Mouse (Mus musculus) layer of hippocampus, adult 11-12 months (tissue): ENCODE measurements at regions not wholly inside any gene's neighbourhood (a gene's known extent, or its start where the extent isn't known, plus 50 kb on each side); places are given as distances from the start of the nearest gene placed in this dataset.

Source experiments
- DNase-seq: peaks from one replicate; pipeline ENCODE4 v3.0.0; 2022; ENCODE audit warnings: low spot score

DNA sequence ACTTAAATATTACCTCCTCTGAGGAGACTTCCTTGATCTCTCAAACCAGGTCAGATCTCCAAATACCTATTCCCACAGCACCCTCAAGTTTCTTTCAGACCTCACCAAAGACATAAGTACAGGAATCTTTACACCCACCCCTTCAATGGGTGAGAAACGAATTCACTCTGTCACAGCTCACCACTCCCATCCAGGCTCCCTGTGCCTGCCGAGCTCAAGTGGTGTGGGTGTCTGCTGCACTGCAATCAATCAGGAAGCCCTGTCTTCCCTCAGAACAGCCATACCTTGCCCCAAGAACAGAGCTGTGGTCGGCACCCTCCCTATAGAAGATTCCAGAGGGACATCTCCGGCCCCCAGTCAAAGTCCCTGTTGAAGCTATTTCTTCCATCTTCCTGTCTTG, 116.2 kb upstream of the Nectin1 start:
- DNase-seq, result no peak

DNA sequence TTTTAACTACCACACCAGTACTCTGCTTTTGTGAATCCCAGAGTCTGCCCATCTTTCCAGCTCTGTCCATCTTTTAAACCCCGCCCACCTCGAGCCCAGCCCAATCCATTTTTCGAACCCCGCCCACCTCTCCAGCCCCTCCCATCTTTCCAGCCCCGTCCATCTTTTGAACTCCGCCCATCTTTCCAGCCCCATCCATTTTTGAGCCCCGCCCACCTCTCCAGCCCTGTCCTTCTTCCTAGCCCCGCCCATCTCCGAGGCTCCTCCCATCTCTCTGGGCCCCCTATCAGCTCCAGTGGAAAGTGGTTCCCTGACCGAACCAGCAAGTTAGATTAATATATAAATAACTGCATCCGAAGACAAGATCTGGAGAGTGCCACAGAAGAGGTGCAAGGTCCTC, 115.0 kb upstream of the Nectin1 start:
- DNase-seq, result no peak

DNA sequence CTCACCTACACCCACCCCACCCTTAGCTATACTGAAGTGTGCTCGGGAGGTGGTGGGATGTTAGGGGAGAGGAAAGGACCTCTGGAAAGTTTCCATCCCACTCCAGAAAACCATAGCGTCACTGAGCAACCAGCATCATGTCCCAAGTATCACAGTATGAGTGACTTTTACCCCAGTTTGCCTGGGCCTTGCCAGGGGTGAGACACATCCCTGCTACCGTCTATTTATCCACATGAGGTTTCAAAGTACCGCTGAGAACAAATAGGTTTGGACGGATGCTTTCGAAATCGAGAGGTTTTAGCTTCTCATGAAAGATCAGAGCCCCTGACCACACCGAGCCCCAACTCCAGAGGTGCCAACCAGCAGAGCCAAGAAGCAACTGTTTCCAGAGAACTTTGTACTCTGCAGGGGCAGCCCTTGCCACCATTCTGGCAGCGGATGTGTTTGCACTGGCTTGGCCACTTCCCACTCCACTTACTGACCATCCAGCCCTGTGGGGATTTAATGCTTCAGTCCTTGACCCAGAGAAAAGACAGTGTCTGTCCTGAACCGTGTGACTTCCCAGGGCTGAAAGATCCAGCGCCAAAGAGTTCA, 107.3 kb upstream of the Nectin1 start:
- DNase-seq, result no peak

DNA sequence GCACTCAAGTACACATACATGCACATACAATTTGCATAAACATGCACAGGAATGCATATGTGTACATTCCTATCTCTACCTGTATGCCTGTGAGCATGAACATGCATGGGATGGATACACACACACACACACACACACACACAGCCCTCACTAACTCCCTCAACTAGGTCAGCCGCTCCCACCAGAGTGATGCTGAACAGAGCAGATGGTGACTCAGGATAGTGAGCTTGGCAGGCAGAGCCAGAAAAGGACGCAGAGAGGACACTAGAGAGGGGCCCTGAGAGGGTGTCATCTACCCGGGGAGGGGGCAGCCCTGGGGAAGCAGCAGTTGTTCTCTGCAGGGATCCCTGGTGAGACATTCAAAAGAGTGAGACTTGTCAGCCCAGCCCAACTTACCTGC, 85.6 kb upstream of the Nectin1 start:
- DNase-seq, result no peak

DNA sequence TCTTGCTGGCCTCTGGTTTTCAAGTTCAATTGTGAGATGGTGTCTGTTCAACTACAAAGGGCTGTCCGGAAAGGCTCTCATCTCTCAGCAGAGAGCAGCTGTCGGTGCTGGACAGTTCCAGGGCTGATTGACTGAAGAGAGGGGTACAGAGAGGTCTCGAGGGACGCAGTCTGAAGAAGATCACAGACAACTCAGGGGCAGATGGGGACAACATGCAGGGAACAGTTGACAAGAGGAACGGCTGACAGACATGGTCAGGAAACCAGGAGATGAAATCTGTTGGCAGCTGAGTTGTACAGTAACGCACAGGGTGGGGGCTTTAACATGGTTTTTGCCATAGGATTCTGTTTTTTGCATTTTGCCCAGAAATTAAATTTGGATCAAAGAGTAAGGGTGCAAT, 84.5 kb upstream of the Nectin1 start:
- no peak for DNase-seq

DNA sequence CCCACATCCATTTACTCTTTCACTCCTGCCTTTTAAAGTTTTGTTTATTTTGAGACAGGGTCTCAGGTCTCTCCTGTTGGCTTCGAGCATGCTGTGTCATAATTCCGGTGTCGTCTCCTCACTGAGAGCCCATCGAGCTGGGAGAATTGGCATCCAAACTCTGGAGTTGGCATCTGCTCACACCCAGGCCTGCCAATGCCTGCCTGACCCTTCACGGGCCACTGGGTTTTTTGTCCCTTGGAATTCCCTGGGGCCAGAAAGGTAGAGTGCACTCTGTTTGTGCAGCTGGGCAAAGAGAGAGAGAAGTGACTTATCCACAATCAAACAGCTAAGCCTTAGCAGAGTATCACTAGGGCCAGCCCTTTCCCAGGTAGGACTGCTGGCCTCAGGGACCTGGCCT, 83.6 kb upstream of the Nectin1 start:
- no peak for DNase-seq

DNA sequence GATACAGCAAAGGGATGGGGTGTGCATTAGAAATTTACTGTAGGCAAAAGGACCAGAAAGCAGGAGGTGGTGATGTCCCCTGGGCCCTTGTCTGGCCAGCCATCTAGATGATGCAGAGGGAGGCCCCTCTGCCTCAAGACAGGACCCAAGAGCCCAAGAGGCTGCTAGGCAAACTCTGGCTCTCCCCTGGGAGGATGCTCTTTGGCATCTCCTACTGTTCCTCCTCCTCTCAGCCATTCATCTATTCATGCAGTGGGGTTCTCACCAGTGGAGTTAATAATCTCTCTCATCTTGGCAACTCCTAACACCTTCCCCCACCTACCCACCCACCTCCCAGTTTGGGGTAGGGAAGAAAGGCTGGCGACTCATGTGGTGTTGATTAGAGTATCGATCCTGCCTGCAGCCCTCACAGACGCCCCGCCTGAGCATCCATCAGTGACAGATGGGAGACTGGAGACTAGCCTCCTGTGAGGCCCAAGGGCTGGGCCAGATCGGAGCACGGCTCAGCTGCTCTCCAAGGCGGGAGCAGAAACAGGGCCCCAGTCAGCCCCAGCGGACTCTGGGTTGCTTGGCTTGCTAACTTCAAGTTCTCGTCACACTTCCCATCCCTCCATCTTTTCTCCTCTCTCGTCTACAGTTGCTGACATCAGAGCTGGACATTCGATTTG, 82.8 kb upstream of the Nectin1 start:
- DNase-seq, result no peak

DNA sequence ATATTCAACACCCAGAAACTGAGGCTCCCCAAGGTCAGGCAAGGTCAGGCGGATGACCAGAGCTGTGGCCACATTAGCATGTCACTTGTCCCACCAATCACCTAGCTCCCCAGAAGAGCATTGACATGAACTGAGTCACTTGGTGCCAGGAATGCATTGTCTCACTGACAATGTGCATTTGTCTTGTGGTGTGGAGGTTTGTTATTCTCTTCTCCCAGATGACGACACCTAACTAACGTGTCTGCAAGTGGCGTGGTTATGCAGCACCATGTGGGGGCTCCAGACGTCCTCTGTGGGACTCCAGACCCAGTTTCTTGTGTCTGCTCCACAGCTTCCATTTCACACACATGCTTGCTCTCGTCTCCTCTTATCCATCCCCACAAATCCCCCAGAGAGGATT, 82.1 kb upstream of the Nectin1 start:
- DNase-seq, result peak; percentile 17

DNA sequence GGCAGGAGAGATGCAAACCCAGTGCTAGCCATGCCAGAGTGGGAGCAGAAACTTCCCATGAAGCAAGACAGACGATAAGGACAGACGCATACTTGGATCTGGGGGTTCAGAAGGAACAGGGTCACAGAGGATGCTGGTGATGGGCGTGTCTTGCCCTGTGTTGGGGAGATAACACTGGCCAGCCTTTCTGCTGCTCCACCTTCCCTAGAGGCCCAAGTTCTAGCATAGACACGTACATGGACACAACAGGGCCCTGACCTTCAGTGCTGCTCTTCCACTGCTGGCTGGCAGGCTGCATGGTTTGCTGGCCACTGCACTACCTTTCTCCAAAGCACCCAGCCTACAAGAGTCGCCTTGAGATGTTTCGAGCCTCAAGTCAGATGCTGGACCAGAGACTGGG, 76.4 kb upstream of the Nectin1 start:
- DNase-seq, result no peak

DNA sequence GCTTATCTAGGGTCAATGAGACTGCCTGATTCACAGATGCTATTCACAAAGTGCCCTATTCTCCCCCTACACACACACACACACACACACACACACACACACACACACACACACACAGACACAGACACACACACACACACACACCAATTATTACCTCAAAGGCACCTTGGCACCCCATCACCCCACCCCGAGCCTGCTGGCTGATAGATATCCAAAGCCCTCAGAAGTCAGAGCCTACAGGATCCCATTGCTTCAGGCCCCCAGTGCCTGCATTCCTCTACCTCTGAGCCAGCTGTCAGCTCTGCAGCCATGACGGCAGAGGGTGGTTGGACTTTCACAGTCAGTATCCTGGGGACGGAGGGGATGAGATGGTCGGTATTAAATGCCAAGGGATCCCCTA, 75.8 kb upstream of the Nectin1 start:
- DNase-seq, result no peak

DNA sequence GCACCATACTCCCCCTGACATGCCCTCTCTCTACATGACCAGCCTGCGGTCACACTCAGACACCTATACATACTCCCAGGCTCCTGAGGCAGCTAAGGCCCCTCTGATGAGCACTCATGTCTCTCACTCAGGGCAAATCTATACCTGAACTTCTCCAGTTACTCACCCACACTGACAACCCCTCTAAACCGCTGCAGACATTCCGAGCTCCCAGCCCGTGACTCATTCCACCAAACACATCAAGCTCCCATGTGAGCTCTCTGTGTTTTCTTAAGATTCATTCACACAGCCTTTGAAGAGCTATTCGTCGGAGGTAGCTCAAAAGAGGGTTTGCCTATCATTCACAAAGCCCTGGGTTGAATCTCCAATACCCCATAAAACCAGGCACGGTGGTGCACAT, 75.1 kb upstream of the Nectin1 start:
- no peak for DNase-seq

DNA sequence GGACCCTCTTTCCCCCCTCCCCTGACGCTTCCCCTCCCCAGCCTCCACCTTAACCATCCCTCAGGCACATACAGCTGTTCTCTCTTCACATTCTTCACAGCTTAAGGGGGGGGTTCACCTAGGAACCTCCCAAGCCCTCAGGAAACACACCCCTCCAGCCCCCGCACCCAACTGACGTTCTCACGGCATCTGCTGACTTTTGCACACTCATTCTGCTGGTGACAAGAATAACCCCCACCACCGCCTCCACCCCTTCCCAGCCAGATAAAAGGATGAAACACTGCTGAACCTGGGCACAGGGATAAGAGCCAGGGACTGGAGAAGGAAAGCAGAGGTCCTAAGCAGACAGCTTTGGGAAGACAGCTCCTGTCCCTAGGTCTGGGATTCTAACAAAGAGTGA, 73.2 kb upstream of the Nectin1 start:
- DNase-seq, result no peak

DNA sequence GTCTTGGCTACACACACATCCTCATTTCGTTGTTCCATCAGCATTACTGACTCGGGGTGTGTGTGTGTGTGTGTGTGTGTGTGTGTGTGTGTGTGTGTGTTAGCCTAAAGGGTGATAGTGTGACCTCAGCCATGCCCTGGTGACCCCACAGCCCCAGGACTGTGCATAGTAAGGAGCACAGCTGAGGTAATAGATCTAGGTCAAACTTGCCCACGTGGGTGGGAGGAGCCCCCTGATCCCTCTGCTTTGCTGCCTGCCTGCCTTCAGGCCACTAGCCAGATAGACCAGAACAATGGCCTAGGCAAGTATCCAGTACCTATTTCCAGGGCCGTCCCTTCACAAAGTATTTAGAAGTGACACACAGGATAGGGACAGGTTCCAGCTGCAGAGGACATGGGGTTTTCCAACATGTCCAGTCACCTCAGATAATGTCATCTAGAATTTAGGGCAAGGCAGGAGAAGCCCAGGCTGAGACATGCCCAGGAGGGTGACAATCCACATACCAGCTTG, 70.6 kb upstream of the Nectin1 start:
- no peak for DNase-seq

DNA sequence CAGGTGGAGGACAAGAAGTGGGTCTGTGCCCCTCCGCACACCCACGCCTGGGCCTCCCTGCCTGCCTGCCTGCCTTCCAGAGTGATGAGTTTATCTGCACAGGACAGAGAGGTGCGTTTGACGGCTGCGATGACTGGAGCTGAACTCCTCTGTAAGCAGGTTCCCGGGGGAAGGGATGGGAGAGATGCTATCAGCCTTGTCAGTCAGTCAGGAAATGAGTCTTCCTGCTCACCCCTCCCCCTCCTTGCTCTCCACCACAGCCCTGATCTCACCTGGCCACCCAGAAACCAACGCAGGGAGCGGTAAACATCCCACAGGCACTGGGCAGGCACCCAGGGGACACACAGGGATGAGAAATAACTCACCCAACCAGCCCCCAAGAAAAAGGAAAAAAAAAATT, 69.5 kb upstream of the Nectin1 start:
- no peak for DNase-seq

DNA sequence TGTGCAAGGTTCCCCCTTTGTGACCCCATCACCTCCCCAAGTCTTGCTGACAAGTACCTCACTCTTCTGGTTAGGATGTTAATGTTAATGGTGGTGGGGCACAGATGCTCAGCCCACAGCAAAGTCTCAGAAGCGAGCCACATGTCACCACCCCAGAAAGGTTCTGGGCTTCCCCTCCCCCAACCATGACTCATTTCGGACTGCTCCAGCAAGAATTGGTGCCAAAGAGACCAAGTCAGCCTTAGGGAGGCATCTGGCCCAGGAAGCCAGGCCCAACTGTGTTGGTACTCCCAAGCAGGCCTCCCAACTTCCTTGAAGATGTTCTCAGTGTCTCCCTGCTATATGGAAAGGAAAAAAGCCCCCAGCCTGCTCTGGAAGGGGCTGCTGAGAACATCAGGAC, 67.8 kb upstream of the Nectin1 start:
- no peak for DNase-seq

DNA sequence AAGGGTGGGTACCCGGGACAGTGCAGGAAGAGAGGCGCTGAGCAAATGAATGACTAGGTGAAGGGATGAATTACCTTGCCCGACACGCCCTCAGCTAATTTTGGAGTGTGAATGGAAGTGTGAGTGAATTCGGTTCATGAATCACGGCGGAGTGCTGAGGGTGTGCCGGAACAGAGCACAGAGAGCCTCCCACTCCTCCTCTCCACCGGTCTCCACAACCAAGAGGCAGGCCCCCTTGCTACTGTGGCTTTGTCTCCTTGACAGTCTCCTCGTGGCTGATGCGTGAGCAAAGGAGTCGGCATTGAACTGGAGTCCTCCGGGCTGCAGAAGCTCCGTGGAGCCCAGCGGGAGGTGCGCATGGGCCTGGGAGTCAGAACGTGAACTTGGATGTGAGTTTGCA, 64.5 kb upstream of the Nectin1 start:
- no peak for DNase-seq

DNA sequence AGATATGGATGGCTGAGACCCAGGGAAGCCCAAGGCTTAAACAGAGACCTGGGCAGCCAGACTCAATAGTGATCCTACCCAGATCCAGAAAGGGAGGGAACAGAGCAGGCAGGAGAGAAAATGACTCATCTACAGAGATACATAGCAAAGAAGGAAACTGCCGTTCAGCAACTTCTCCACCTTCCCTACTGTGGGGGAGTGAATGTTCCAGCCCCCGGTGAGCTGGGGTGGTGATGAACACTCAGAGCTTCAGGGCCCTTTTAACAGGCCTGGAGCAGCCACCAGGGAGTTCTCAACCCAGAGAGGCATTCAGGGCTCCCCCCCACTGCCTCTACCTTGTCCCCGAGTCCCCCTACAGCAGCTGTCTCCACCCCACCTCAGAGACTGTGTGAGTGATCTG, 62.5 kb upstream of the Nectin1 start:
- DNase-seq, result no peak

DNA sequence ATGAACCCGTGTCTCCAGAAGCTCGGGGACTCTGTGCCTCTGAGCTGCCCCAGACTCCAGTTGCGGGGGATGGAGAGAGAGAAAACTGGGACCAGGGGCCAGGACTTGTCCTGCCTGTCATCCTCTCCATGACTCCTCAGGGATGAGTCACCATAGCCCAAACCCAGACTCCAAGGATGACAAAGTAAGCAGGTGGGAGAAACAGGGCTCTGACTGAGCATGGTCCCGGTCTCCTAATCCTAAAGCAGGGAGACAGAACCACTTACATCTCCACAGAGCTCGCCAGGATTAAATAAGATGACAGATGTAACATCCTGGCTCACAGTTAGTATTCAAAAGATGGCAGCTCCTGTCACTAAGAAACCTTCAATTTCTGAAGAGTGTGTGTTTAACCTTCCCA, 61.7 kb upstream of the Nectin1 start:
- no peak for DNase-seq

DNA sequence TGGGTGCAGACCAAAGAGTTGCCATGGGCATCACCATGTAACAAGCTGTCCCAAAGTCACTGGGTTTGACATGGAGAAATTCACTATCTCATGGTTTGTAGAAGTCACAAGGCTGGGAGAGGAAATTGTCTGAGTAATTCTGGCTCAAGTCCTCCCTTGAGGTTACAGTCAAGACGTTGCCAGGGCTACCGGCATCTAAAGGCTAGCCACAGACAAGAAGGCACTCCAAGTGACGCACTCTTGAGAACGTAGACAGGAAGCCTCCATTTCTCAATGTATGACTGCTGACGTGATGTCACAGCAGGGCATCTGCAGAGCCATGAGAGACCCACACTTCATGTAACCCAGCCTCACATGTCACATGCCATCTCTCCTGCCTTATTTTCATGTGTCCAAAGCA, 59.2 kb upstream of the Nectin1 start:
- no peak for DNase-seq

DNA sequence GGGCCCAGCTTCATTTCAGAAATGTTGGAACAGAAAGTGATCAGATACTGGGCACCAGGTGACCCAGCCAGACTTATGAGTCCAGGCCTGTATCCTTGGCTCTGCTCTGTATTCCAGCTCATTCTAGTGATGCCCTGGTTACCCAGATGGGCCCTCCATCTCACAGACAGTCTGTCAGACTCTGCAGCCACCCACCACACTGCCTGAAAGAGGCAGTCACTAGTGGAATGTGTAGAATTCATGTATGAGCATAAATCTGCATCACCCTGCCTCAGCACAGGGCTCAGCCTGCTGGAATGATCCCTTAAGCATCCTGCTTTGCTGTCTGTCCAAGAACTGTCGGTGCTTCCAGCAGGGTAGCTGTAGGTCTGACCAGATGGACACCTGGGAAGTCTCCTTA, 51.8 kb upstream of the Nectin1 start:
- DNase-seq, result peak; percentile 25

DNA sequence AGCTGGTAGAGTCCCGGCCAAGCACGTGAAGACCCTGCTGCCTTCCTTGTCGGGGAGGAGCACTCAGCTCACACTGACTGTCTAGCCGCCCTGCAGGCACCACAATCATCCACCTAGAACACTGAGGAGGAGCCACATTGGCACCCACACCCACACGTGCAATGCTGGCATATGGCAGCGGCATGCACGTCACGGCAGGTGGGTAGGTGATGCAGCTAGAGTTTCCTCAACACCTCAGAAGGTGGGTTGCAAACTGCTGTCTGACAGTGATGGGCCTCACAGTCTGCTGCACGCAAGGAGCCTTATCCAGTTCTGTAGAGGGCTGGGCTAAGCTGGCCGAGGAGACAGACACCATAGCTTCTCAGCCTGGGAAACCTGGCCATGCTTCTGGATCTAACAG, 51.2 kb upstream of the Nectin1 start:
- no peak for DNase-seq
